Mouse (Mus musculus): ENCODE measurements around the gene Fam196b.

- TF ChIP-seq CTCF (IDR thresholded peaks at IDR 0.05; ENCODE audit: control insufficient read depth, insufficient read depth, low read length): no peak
- TF ChIP-seq POLR2A (IDR thresholded peaks at IDR 0.05; ENCODE audit: borderline replicate concordance, control insufficient read depth, low read depth, low read length): no peak
These were observed 153.9 kb downstream of the Fam196b start for GRCm38 (mm10) chr11:34468571-34468970.
